Mouse (Mus musculus): ENCODE measurements around the gene Ptger3.

DNA sequence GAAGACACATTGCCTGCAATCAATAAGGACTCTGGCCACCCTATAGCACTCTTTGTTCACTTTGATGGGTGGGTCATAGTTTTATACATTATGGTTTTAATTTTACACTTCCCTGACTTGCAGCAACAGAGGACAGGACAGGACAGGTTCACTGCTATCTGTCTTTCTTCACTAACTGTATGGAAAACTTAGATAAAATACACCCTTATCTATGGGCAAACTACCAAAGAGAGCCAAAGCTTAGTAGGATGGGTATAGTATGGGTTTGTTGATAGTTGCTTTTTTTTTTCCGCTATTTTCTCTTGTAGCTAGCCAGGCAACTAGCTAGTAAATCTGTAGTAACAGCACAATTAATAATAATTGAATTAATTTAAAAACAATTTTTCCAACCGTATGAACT, 35.1 kb upstream of the Ptger3 start:
- TF ChIP-seq CTCF (IDR thresholded peaks at IDR 0.05; ENCODE audit: insufficient read depth, low read depth, low read length) = no peak
- no peak for TF ChIP-seq POLR2A (IDR thresholded peaks at IDR 0.05; ENCODE audit: insufficient read depth, low read depth, low read length)

Data from olfactory bulb, adult 2 months (tissue).